ENCODE assay signal across 25 mouse cellular contexts in genomic region chr14:76809411-76809810, GRCm38 (mm10).
"Had no signal": no experiment of that assay in that cellular context is flagged by ENCODE, and none has a peak within 500 bp of the region (broad histone marks: within the 10 kb centered on the region; RNA-seq: fewer than 3 reads in every experiment).

No protein-coding gene starts in this region.

- H3K9ac ChIP-seq: embryonic facial prominence, embryonic 12.5 days; embryonic facial prominence, embryonic 13.5 days; embryonic facial prominence, embryonic 15.5 days; forebrain, embryonic 12.5 days; forebrain, embryonic 13.5 days; forebrain, embryonic 15.5 days; forebrain, postnatal 0 days had no signal

- H3K27ac ChIP-seq: embryonic facial prominence, embryonic 15.5 days; forebrain, embryonic 10.5 days; forebrain, embryonic 12.5 days; forebrain, embryonic 13.5 days; forebrain, embryonic 15.5 days; gastrocnemius, adult 2 months had no signal

- H3K9me3 ChIP-seq: embryonic facial prominence, embryonic 12.5 days; embryonic facial prominence, embryonic 13.5 days; embryonic facial prominence, embryonic 15.5 days; forebrain, embryonic 12.5 days had no signal

- H3K27me3 ChIP-seq: embryonic facial prominence, embryonic 12.5 days; embryonic facial prominence, embryonic 13.5 days; embryonic facial prominence, embryonic 15.5 days; forebrain, embryonic 12.5 days; forebrain, embryonic 13.5 days; forebrain, embryonic 15.5 days had no signal

- H3K4me3 ChIP-seq: embryonic facial prominence, embryonic 10.5 days; embryonic facial prominence, embryonic 12.5 days; embryonic facial prominence, embryonic 13.5 days; embryonic facial prominence, embryonic 15.5 days; erythroblast, embryonic 14.5 days; forebrain, embryonic 10.5 days; forebrain, embryonic 12.5 days; forebrain, embryonic 13.5 days; forebrain, embryonic 15.5 days; gastrocnemius, adult 2 months had no signal

- H3K36me3 ChIP-seq: embryonic facial prominence, embryonic 10.5 days; embryonic facial prominence, embryonic 12.5 days; embryonic facial prominence, embryonic 13.5 days; embryonic facial prominence, embryonic 15.5 days; forebrain, embryonic 10.5 days; forebrain, embryonic 12.5 days; forebrain, embryonic 15.5 days had no signal

- DNase-seq: cerebellum, adult 2 months; cerebellum, adult 8-10 months; cerebellum, adult 9-10 months; cerebellum, adult 9-11 months; cerebellum, postnatal 10 days; cerebellum, postnatal 14 days; cerebellum, postnatal 25 days; cerebellum, postnatal 36 days; embryo, embryonic 11 days; forebrain, postnatal 0 days; gastrocnemius, adult 2 months; gastrocnemius, postnatal 10 days; gastrocnemius, postnatal 14 days; gastrocnemius, postnatal 25 days; gastrocnemius, postnatal 36 days; heart, adult 18-20 months had no signal
